Mouse (Mus musculus) cerebellum, adult 2 months (tissue): ENCODE measurements around the gene Kmt2d. TPM values are rescaled to one million over a fixed set of nuclear protein-coding genes. Genes with fewer than 3 reads are reported as not detected.
A peak's percentile ranks its signal among the peaks of the same experiment; 100 is the strongest.

ENCODE experiments used
- DNase-seq, 2 experiments: peaks; one replicate each; pipeline ENCODE4 v3.0.0; 2021
- H3K27ac ChIP-seq: fragments of 200-500 bp; 2 replicates; pipeline ENCODE4 v1.5.1; 2012; ENCODE audit warnings: low read length, control low read depth, inconsistent platforms; ENCODE audit not compliant: insufficient read depth
- H3K27me3 ChIP-seq: fragments of 200-500 bp; 2 replicates; pipeline ENCODE4 v1.6.1; 2012; ENCODE audit warnings: inconsistent platforms, mild to moderate bottlenecking, low read length, moderate library complexity; ENCODE audit not compliant: control insufficient read depth, insufficient read depth
- H3K4me1 ChIP-seq: fragments of 200-500 bp; 2 replicates; pipeline ENCODE4 v1.6.1; 2011; ENCODE audit warnings: low read length; ENCODE audit not compliant: control insufficient read depth, insufficient read depth
- H3K4me3 ChIP-seq: fragments of 200-500 bp; replicated peaks from 2 replicates; pipeline ENCODE3; 2011; ENCODE audit warnings: mild to moderate bottlenecking, low read depth, low read length, control low read depth; ENCODE audit not compliant: insufficient read depth
- CTCF ChIP-seq: fragments of 200-500 bp; IDR thresholded peaks from 2 replicates; pipeline ENCODE4 v1.5.1; 2011; ENCODE audit warnings: low read depth, mild to moderate bottlenecking, control low read depth, low read length, moderate library complexity, borderline replicate concordance; ENCODE audit not compliant: insufficient read depth
- POLR2A ChIP-seq: fragments of 200-500 bp; IDR thresholded peaks from 2 replicates; pipeline ENCODE4 v1.6.1; 2011; ENCODE audit warnings: low read length, control low read depth, borderline replicate concordance; ENCODE audit not compliant: insufficient read depth
- WGBS: fragments of 180-500 bp; shearing (Covaris S2); methylation state at CpG from one replicate; pipeline ENCODE4 v1.1.7; 2018; 5-methylcytosine and 5-hydroxymethylcytosine counted together
- polyA plus RNA-seq: library from polyadenylated mRNA; depleted of rRNA; stranded (reverse); fragments of >200 nt; gene quantifications from 2 replicates; pipeline ENCODE4 v1.2.3, GENCODE M21; 2012

Kmt2d gene
- polyA plus RNA-seq, 1 experiment = 49.9 TPM

GRCm38 (mm10) chr15:98902600-98902999 lies 31.6 kb upstream of the Kmt2d start:
- Histone ChIP-seq H3K27ac (no peak overlapping the region), H3K27me3 (no peaks in the 10 kb centered on the region; the same call in 1 of the 2 replicates), H3K4me3 (no peak overlapping the region), H3K4me1 (no peaks in the 10 kb centered on the region; the same call in 1 of the 2 replicates)
- TF ChIP-seq POLR2A (no peak), CTCF (no peak)
- 90% methylated on average over 2 of the region's 2 CpGs for WGBS
- no peak for DNase-seq

- H3K27ac ChIP-seq = no peak overlapping the region
- no peak for DNase-seq
- TF ChIP-seq CTCF = no peak
- TF ChIP-seq POLR2A = no peak
- H3K4me3 ChIP-seq = no peak overlapping the region
- no peaks in the 10 kb centered on the region; the same call in 1 of the 2 replicates for H3K27me3 ChIP-seq
- WGBS = 62% methylated on average over 1 of the region's 1 CpGs
- H3K4me1 ChIP-seq = no peaks in the 10 kb centered on the region; the same call in 1 of the 2 replicates
Observed at GRCm38 (mm10) chr15:98901530-98901929, 30.5 kb upstream of the Kmt2d start.

GRCm38 (mm10) chr15:98897928-98898800 lies 27.2 kb upstream of the Kmt2d start, which contains the start of gene Dhh:
TSS of gene Dhh (minus strand) at chr15:98898540.
- no peak for DNase-seq
- Histone ChIP-seq H3K27me3 (peaks cover 1% of the 10 kb centered on the region; the same call in 1 of the 2 replicates), H3K4me1 (peaks cover 6% of the 10 kb centered on the region), H3K27ac (no peak within 1 kb of the TSS), H3K4me3 (no peak within 1 kb of the TSS)
- no peak for TF ChIP-seq POLR2A
- TF ChIP-seq CTCF = no peak
- WGBS = 4% methylated on average over 41 of the region's 41 CpGs

GRCm38 (mm10) chr15:98897495-98897894 lies 26.5 kb upstream of the Kmt2d start:
- no peak for TF ChIP-seq POLR2A
- no peak for TF ChIP-seq CTCF
- WGBS = 39% methylated on average over 10 of the region's 10 CpGs
- H3K4me3 ChIP-seq = no peak overlapping the region
- H3K27ac ChIP-seq = no peak overlapping the region
- H3K27me3 ChIP-seq = peaks cover 1% of the 10 kb centered on the region; the same call in 1 of the 2 replicates
- DNase-seq = no peak
- peaks cover 6% of the 10 kb centered on the region for H3K4me1 ChIP-seq

GRCm38 (mm10) chr15:98895635-98896589 lies 24.9 kb upstream of the Kmt2d start:
- Histone ChIP-seq H3K27me3 (peaks cover 1% of the 10 kb centered on the region; the same call in 1 of the 2 replicates), H3K4me1 (peaks cover 6% of the 10 kb centered on the region), H3K4me3 (no peak overlapping the region), H3K27ac (no peak overlapping the region)
- DNase-seq = no peak
- WGBS = 21% methylated on average over 41 of the region's 41 CpGs
- TF ChIP-seq CTCF = no peak

- no peak for DNase-seq
- WGBS = 50% methylated on average over 38 of the region's 38 CpGs
- Histone ChIP-seq H3K4me3 (no peak overlapping the region), H3K4me1 (peaks cover 6% of the 10 kb centered on the region), H3K27me3 (peaks cover 1% of the 10 kb centered on the region; the same call in 1 of the 2 replicates), H3K27ac (no peak overlapping the region)
- TF ChIP-seq POLR2A = no peak
- no peak for TF ChIP-seq CTCF
Observed at GRCm38 (mm10) chr15:98894746-98895634, 24.0 kb upstream of the Kmt2d start.

GRCm38 (mm10) chr15:98893940-98894745 lies 23.1 kb upstream of the Kmt2d start, which contains the start of gene Rhebl1:
TSS of gene Rhebl1 (minus strand) at chr15:98894540.
- under 1% methylated on average over 77 of the region's 77 CpGs for WGBS

More at GRCm38 (mm10) chr15:98893940-98894745, 23.1 kb upstream of the Kmt2d start, which contains the start of gene Rhebl1:
- H3K27me3 ChIP-seq = peaks cover 1% of the 10 kb centered on the region; the same call in 1 of the 2 replicates
- TF ChIP-seq CTCF = no peak
- TF ChIP-seq POLR2A = no peak
- H3K4me1 ChIP-seq = peaks cover 6% of the 10 kb centered on the region
- H3K4me3 ChIP-seq = peak within 1 kb of the TSS; percentile 36
- peak; percentile 60 to 63 for DNase-seq
- H3K27ac ChIP-seq = no peak within 1 kb of the TSS
